Mouse (Mus musculus) heart, adult 2 months (tissue): ENCODE data around the gene Ipo9. TPM values are rescaled to one million over a fixed set of nuclear protein-coding genes. Genes with fewer than 3 reads are reported as not detected.

Experiments used
- DNase-seq, 2 experiments: peaks; one replicate each; pipeline ENCODE4 v3.0.0; 2021
- H3K27ac ChIP-seq: fragments of 200-600 bp; 2 replicates; pipeline ENCODE4 v1.8.1; 2022
- H3K27me3 ChIP-seq: fragments of 200-500 bp; 2 replicates; pipeline ENCODE4 v1.6.1; 2012; ENCODE audit warnings: mild to moderate bottlenecking, low read length, inconsistent platforms, mixed read lengths; ENCODE audit not compliant: control insufficient read depth, insufficient read depth
- H3K36me3 ChIP-seq: fragments of 200-500 bp; 2 replicates; pipeline ENCODE4 v1.6.1; 2012; ENCODE audit warnings: low read length, inconsistent platforms; ENCODE audit not compliant: control insufficient read depth, insufficient read depth
- H3K4me1 ChIP-seq: fragments of 200-500 bp; 2 replicates; pipeline ENCODE4 v1.6.1; 2011; ENCODE audit warnings: low read length; ENCODE audit not compliant: control insufficient read depth, insufficient read depth
- H3K4me3 ChIP-seq: fragments of 200-600 bp; 2 replicates; pipeline ENCODE4 v1.8.1; 2022
- H3K79me2 ChIP-seq: fragments of 200-500 bp; replicated peaks from 2 replicates; pipeline ENCODE4 v1.6.1; 2012; ENCODE audit warnings: mild to moderate bottlenecking, inconsistent platforms, low read length, moderate library complexity, mixed read lengths; ENCODE audit not compliant: control insufficient read depth, insufficient read depth
- H3K9ac ChIP-seq: fragments of 200-500 bp; 2 replicates; pipeline ENCODE4 v1.6.1; 2012; ENCODE audit warnings: low read depth, mild to moderate bottlenecking, control low read depth, inconsistent platforms, low read length, mixed read lengths
- CTCF ChIP-seq: fragments of 200-600 bp; IDR thresholded peaks from 2 replicates; pipeline ENCODE4 v1.8.1; 2022; ENCODE audit warnings: antibody characterized with exemption, mild to moderate bottlenecking, moderate library complexity
- EP300 ChIP-seq: fragments of 200-500 bp; IDR thresholded peaks from 2 replicates; pipeline ENCODE4 v1.6.1; 2011; ENCODE audit warnings: low read depth, low read length, control low read depth; ENCODE audit not compliant: insufficient read depth
- POLR2A ChIP-seq: fragments of 200-500 bp; IDR thresholded peaks from 2 replicates; pipeline ENCODE4 v1.6.1; 2011; ENCODE audit warnings: mild to moderate bottlenecking, low read depth, low read length, control low read depth; ENCODE audit not compliant: insufficient read depth
- WGBS: fragments of 180-500 bp; shearing (Covaris S2); methylation state at CpG from one replicate; pipeline ENCODE4 v1.1.7; 2018; 5-methylcytosine and 5-hydroxymethylcytosine counted together
- intact Hi-C: fragments of 180-260 bp; cut with DNase I; formaldehyde crosslinking; loops from one replicate; pipeline ENCODE4 v1.15.1; 2025
- polyA plus RNA-seq: library from polyadenylated mRNA; depleted of rRNA; stranded (reverse); fragments of >200 nt; gene quantifications from 2 replicates; pipeline ENCODE4 v1.2.3, GENCODE M21; 2012
- total RNA-seq, 2 experiments: library from RNA; stranded (reverse); gene quantifications; 2 replicates each; pipeline ENCODE4 v1.2.3; 2021

Gene Ipo9
- total and polyA plus RNA-seq, 3 experiments, result 31.9 to 40.8 (median 35.3) TPM

DNA sequence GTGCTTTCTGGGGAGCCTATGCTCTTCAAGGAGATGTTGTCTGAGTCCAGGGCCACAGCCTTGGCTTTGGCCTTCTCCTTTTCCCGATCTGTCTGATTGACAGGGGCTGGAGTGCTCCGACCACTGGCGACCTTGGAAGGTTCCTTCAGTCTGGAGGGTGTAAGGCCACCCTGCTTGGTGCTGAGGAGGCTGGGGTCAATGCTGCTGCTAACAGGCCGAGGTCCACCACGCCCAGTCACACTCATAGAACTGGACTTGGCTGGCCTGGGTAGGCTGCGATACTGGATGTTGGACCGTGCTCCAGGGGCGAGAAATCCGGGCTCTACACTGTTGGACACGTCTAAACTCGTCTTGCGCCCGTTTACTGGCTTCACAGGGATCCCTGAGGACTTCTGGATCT is 40.2 kb upstream of the Ipo9 start:
- DNase-seq, result no peak
- Histone ChIP-seq H3K4me1 (no peaks in the 10 kb centered on the region; the same call in 1 of the 2 replicates), H3K36me3 (no peaks in the 10 kb centered on the region), H3K27ac (no peak overlapping the region), H3K79me2 (no peaks in the 10 kb centered on the region), H3K27me3 (no peaks in the 10 kb centered on the region), H3K9ac (no peak overlapping the region), H3K4me3 (no peak overlapping the region)
- 89% methylated on average over 13 of the region's 13 CpGs for WGBS
- intact Hi-C loops, result no loop called here
- TF ChIP-seq EP300, result no peak
- TF ChIP-seq POLR2A, result no peak
- no peak for TF ChIP-seq CTCF

DNA sequence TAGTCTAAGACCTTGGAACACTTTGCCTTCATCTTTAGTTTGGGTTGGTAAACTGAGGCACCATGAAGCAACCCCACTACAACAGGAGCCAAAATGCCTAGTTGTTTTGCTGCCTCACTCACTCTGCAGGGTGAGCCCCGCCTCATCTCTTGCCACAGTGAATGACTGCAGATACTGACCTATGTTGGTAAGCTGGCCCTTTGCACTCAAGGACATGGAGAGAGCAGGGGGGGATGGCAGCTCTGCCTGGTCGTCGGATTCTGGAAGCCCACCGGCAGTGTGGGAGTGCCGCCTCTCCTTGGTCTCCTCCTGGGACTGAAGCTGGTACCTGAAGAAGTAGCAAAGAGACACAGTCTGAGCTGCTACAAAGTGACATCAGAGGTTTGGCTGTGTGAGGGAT is 37.2 kb upstream of the Ipo9 start:
- Histone ChIP-seq H3K4me3 (no peak overlapping the region), H3K27me3 (no peaks in the 10 kb centered on the region), H3K79me2 (no peaks in the 10 kb centered on the region), H3K4me1 (peaks cover under 1% of the 10 kb centered on the region; the same call in 1 of the 2 replicates), H3K9ac (no peak overlapping the region), H3K36me3 (no peaks in the 10 kb centered on the region), H3K27ac (peak overlapping the region; percentile 17; the same call in 1 of the 2 replicates)
- DNase-seq, result no peak
- 91% methylated on average over 5 of the region's 5 CpGs for WGBS
- intact Hi-C loops, result no loop called here
- TF ChIP-seq POLR2A (no peak), CTCF (no peak), EP300 (no peak)

DNA sequence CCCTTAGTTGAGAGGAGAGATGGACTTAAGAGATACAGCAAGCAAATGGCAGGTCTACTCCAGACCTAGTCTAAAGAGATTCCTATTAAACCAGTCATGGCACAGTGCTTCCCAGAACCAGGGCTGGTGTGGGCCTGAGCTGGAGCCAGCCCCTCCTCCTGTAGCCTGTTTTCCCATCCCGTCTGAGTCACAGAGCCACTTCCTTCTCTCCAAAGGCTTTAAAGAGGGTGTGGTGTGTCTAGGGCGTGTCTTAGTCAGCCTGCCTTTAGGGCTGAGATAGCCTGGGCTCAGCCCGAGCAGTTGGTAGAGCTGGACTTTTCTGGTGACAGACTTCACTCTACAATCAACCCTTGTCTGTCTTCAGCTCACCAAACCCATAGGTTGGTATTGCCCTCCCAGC is 36.6 kb upstream of the Ipo9 start:
- Histone ChIP-seq H3K79me2 (no peaks in the 10 kb centered on the region), H3K9ac (no peak overlapping the region), H3K4me1 (peaks cover 4% of the 10 kb centered on the region), H3K36me3 (no peaks in the 10 kb centered on the region), H3K27ac (peak overlapping the region; percentile 17; the same call in 1 of the 2 replicates), H3K27me3 (no peaks in the 10 kb centered on the region), H3K4me3 (no peak overlapping the region)
- intact Hi-C loops, result no loop called here
- peak in 1 of 2 experiments; percentile 63 for DNase-seq
- TF ChIP-seq EP300 (no peak), CTCF (no peak), POLR2A (no peak)
- WGBS, result 41% methylated on average over 3 of the region's 3 CpGs

DNA sequence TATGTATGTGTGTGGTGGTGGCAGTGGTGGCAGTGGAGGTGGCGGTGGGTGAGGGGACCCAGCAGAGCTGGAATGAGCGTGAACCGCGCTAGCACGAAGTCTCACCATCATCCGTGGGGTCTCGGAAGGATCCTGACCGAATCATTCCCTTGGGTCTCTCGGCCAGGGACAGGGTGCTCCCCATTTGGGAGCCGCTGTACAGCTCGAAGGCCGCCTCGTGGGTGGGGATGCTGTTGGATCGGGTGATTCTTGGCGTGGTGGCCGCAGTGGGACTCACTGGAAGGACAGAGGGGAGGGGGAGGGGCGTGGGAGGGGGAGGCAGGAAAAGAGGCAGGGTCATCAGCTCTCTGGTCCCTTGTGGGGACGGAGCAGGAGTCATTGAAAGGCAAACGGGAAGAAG is 35.4 kb upstream of the Ipo9 start:
- no peaks in the 10 kb centered on the region for H3K36me3 ChIP-seq
- H3K4me1 ChIP-seq, result peaks cover 7% of the 10 kb centered on the region
- no peaks in the 10 kb centered on the region for H3K27me3 ChIP-seq
- WGBS, result 85% methylated on average over 19 of the region's 19 CpGs
- H3K9ac ChIP-seq, result no peak overlapping the region
- H3K27ac ChIP-seq, result no peak overlapping the region
- no peak overlapping the region for H3K4me3 ChIP-seq
- intact Hi-C loops, result no loop called here
- TF ChIP-seq POLR2A (no peak), CTCF (no peak)
- DNase-seq, result no peak
- H3K79me2 ChIP-seq, result no peaks in the 10 kb centered on the region

DNA sequence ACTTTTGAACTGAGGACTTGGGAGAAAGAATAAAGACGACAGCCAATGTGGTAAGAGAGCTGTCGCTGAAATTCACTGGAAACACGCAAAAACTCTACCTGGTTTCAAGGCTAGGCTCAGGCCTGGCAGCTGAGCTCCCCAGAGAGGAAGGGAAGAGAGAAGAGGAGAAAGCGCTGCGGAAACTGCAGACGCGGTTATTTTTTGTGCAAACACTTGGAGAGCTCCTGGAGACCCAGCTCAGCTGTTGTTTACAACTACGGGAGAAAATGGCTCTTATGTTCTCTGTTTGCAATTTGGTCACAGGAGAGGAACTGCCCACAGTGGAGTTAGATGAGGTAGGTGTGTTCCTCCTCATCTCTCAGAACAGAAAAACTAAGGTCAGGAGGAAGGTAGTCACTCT is 32.4 kb upstream of the Ipo9 start:
- intact Hi-C loops, result no loop called here
- no peak overlapping the region for H3K4me3 ChIP-seq
- H3K4me1 ChIP-seq, result peaks cover 7% of the 10 kb centered on the region
- DNase-seq, result no peak
- H3K9ac ChIP-seq, result no peak overlapping the region
- H3K36me3 ChIP-seq, result no peaks in the 10 kb centered on the region
- whole genome bisulfite sequencing, result 68% methylated on average over 8 of the region's 8 CpGs
- H3K27ac ChIP-seq, result peak overlapping the region; percentile 38
- no peaks in the 10 kb centered on the region for H3K27me3 ChIP-seq
- no peaks in the 10 kb centered on the region for H3K79me2 ChIP-seq
- TF ChIP-seq EP300, result no peak
- TF ChIP-seq POLR2A, result no peak
- TF ChIP-seq CTCF, result no peak

- DNase-seq, result peak in 1 of 2 experiments; percentile 42
Measured at GRCm38 (mm10) chr1:135462304-135462703, 32.0 kb upstream of the Ipo9 start.

More at GRCm38 (mm10) chr1:135462304-135462703, 32.0 kb upstream of the Ipo9 start:
- H3K27me3 ChIP-seq, result no peaks in the 10 kb centered on the region
- no peak overlapping the region for H3K4me3 ChIP-seq
- H3K9ac ChIP-seq, result no peak overlapping the region
- WGBS, result 41% methylated on average over 4 of the region's 4 CpGs
- no peaks in the 10 kb centered on the region for H3K36me3 ChIP-seq
- H3K79me2 ChIP-seq, result no peaks in the 10 kb centered on the region
- intact Hi-C loops, result no loop called here
- peak overlapping the region; percentile 5 for H3K27ac ChIP-seq
- TF ChIP-seq CTCF (no peak), EP300 (no peak), POLR2A (no peak)
- H3K4me1 ChIP-seq, result peaks cover 7% of the 10 kb centered on the region
